Mouse (Mus musculus): Measurements from ENCODE around the gene Rbm5. TPM values are rescaled to one million over a fixed set of nuclear protein-coding genes. Genes with fewer than 3 reads are reported as not detected.
A peak's percentile ranks its signal among the peaks of the same experiment; 100 is the strongest.

The Rbm5 gene
- total RNA-seq, 2 experiments from 2014 or later: 109 to 159 TPM

GRCm38 (mm10) chr9:107707701-107708438 lies 62.9 kb downstream of the Rbm5 start:
- intact Hi-C loops (cut with DNase I): no loop called here
- DNase-seq (ENCODE audit: low spot score in 2 of 2): peak; percentile 16 to 33

- DNase-seq (ENCODE audit: low spot score in 2 of 2): no peak
- intact Hi-C loops (cut with DNase I): no loop called here
Observed at GRCm38 (mm10) chr9:107706781-107707211, 64.0 kb downstream of the Rbm5 start.

GRCm38 (mm10) chr9:107703337-107704122 lies 67.3 kb downstream of the Rbm5 start:
- intact Hi-C loops (cut with DNase I): loop anchor here (5.0 kb wide), 1 partner anchor 34 kb away; no protein-coding TSS in a partner anchor
- DNase-seq (ENCODE audit: low spot score in 2 of 2): no peak

GRCm38 (mm10) chr9:107702606-107703185 lies 68.1 kb downstream of the Rbm5 start:
- intact Hi-C loops (cut with DNase I): loop anchor here (5.0 kb wide), 1 partner anchor 35 kb away; no protein-coding TSS in a partner anchor

GRCm38 (mm10) chr9:107701594-107701993 lies 69.2 kb downstream of the Rbm5 start:
- intact Hi-C loops (cut with DNase I): loop anchor here (5.0 kb wide), 1 partner anchor 36 kb away; no protein-coding TSS in a partner anchor
- DNase-seq (ENCODE audit: low spot score in 2 of 2): peak; percentile 78 to 83

More at GRCm38 (mm10) chr9:107702606-107703185, 68.1 kb downstream of the Rbm5 start:
- DNase-seq (ENCODE audit: low spot score in 2 of 2): no peak

GRCm38 (mm10) chr9:107700114-107700571 lies 70.7 kb downstream of the Rbm5 start:
- intact Hi-C loops (cut with DNase I): loop anchor here (5.0 kb wide), 1 partner anchor 37 kb away; no protein-coding TSS in a partner anchor
- DNase-seq (ENCODE audit: low spot score in 2 of 2): peak; percentile 57 to 70

GRCm38 (mm10) chr9:107699376-107699980 lies 71.3 kb downstream of the Rbm5 start:
- intact Hi-C loops (cut with DNase I): no loop called here
- DNase-seq (ENCODE audit: low spot score in 2 of 2): no peak

GRCm38 (mm10) chr9:107698611-107699190 lies 72.1 kb downstream of the Rbm5 start:
- no peak for DNase-seq (ENCODE audit: low spot score in 2 of 2)
- intact Hi-C loops (cut with DNase I): no loop called here

GRCm38 (mm10) chr9:107697811-107698521 lies 72.8 kb downstream of the Rbm5 start:
- intact Hi-C loops (cut with DNase I): no loop called here
- DNase-seq (ENCODE audit: low spot score in 2 of 2): no peak

GRCm38 (mm10) chr9:107696845-107697610 lies 73.8 kb downstream of the Rbm5 start:
- intact Hi-C loops (cut with DNase I): no loop called here
- no peak for DNase-seq (ENCODE audit: low spot score in 2 of 2)

GRCm38 (mm10) chr9:107696106-107696479 lies 74.7 kb downstream of the Rbm5 start:
- DNase-seq (ENCODE audit: low spot score in 2 of 2): no peak
- intact Hi-C loops (cut with DNase I): no loop called here

- intact Hi-C loops (cut with DNase I): no loop called here
- DNase-seq (ENCODE audit: low spot score in 2 of 2): no peak
Observed at GRCm38 (mm10) chr9:107695441-107696105, 75.2 kb downstream of the Rbm5 start.

- intact Hi-C loops (cut with DNase I): no loop called here
- no peak for DNase-seq (ENCODE audit: low spot score in 2 of 2)
Observed at GRCm38 (mm10) chr9:107694627-107695026, 76.2 kb downstream of the Rbm5 start.

GRCm38 (mm10) chr9:107693433-107693987 lies 77.3 kb downstream of the Rbm5 start:
- no peak for DNase-seq (ENCODE audit: low spot score in 2 of 2)
- intact Hi-C loops (cut with DNase I): no loop called here

- intact Hi-C loops (cut with DNase I): no loop called here
- DNase-seq (ENCODE audit: low spot score in 2 of 2): no peak
Observed at GRCm38 (mm10) chr9:107692785-107693184, 78.0 kb downstream of the Rbm5 start.

GRCm38 (mm10) chr9:107690391-107690790 lies 80.4 kb downstream of the Rbm5 start:
- intact Hi-C loops (cut with DNase I): no loop called here
- no peak for DNase-seq (ENCODE audit: low spot score in 2 of 2)

Measured in left cerebral cortex, postnatal 36 days (tissue).